Mouse (Mus musculus) CH12.LX (cell line): ENCODE measurements around the gene Vasp. TPM values are rescaled to one million over a fixed set of nuclear protein-coding genes. Genes with fewer than 3 reads are reported as not detected.
A peak's percentile ranks its signal among the peaks of the same experiment; 100 is the strongest.

ENCODE experiments used
- DNase-seq: peaks from one replicate; pipeline ENCODE4 v3.0.0-alpha.2; 2013; ENCODE audit errors: extremely low read depth
- H3K27ac ChIP-seq: 2 replicates; pipeline ENCODE4 v1.5.1; 2012; ENCODE audit warnings: low read depth, mild to moderate bottlenecking, control low read depth, moderate library complexity; ENCODE audit not compliant: insufficient read depth
- H3K27me3 ChIP-seq: replicated peaks from 2 replicates; pipeline ENCODE3; 2012; ENCODE audit warnings: inconsistent platforms
- H3K36me3 ChIP-seq, 2 experiments: replicated peaks in 1 of 2; 2 replicates each; pipeline versions ENCODE3 to v1.6.1; 2012; ENCODE audit warnings: inconsistent platforms in 1 of 2, low read length in 1 of 2, mild to moderate bottlenecking in 1 of 2, mixed read lengths in 1 of 2, moderate library complexity in 1 of 2; ENCODE audit not compliant: control insufficient read depth in 1 of 2, insufficient read depth in 1 of 2
- H3K4me1 ChIP-seq, 2 experiments: 2 replicates each; pipeline ENCODE4 v1.6.1; 2012; ENCODE audit warnings: inconsistent platforms in 1 of 2, moderate library complexity in 1 of 2; ENCODE audit not compliant: insufficient read depth in 2 of 2, control insufficient read depth in 1 of 2
- H3K4me2 ChIP-seq: 2 replicates; pipeline ENCODE4 v1.6.1; 2012; ENCODE audit warnings: low read depth, mild to moderate bottlenecking, control low read depth; ENCODE audit not compliant: poor library complexity, insufficient read depth, severe bottlenecking
- H3K4me3 ChIP-seq, 3 experiments: fragments of 150-350 bp in 1 of 3; sonication (generic) in 1 of 3; replicated peaks in 1 of 3; 2 replicates each; pipeline versions ENCODE3 to v1.5.1; 2011 to 2012; ENCODE audit warnings: low read depth in 2 of 3, low read length in 2 of 3, mild to moderate bottlenecking in 2 of 3, moderate library complexity in 2 of 3, control low read depth in 1 of 3, improper control_type of control experiment in 1 of 3, inconsistent platforms in 1 of 3, mixed read lengths in 1 of 3; ENCODE audit not compliant: poor library complexity in 1 of 3
- H3K79me2 ChIP-seq: replicated peaks from 2 replicates; pipeline ENCODE4 v1.6.1; 2012; ENCODE audit warnings: mild to moderate bottlenecking, moderate library complexity; ENCODE audit not compliant: control insufficient read depth, poor library complexity, insufficient read depth, severe bottlenecking; ENCODE audit errors: extremely low read depth
- H3K9ac ChIP-seq: 2 replicates; pipeline ENCODE4 v1.6.1; 2012; ENCODE audit warnings: low read depth, mild to moderate bottlenecking, control low read depth, moderate library complexity; ENCODE audit not compliant: insufficient read depth
- H3K9me3 ChIP-seq: replicated peaks from 2 replicates; pipeline ENCODE3; 2012; ENCODE audit warnings: low read length, inconsistent platforms, mixed read lengths
- BHLHE40 ChIP-seq: IDR thresholded peaks from 2 replicates; pipeline ENCODE4 v1.6.1; 2011; ENCODE audit warnings: mild to moderate bottlenecking, low read depth, low read length, improper control_type of control experiment
- E2F4 ChIP-seq: IDR thresholded peaks from 2 replicates; pipeline ENCODE4 v1.6.1; 2011; ENCODE audit warnings: low read depth, low read length, improper control_type of control experiment; ENCODE audit not compliant: insufficient replicate concordance
- EP300 ChIP-seq: IDR thresholded peaks from 2 replicates; pipeline ENCODE4 v1.6.1; 2011; ENCODE audit warnings: low read length, improper control_type of control experiment
- JUN ChIP-seq: IDR thresholded peaks from 2 replicates; pipeline ENCODE4 v1.6.1; 2011; ENCODE audit warnings: low read depth, mild to moderate bottlenecking, low read length, improper control_type of control experiment, moderate library complexity; ENCODE audit not compliant: insufficient read depth
- MEF2A ChIP-seq: IDR thresholded peaks from 2 replicates; pipeline ENCODE4 v1.6.1; 2014; ENCODE audit warnings: low read depth, mild to moderate bottlenecking, inconsistent platforms, low read length, improper control_type of control experiment, borderline replicate concordance
- MYC ChIP-seq: IDR thresholded peaks from 2 replicates; pipeline ENCODE4 v1.6.1; 2011; ENCODE audit warnings: low read depth, mild to moderate bottlenecking, improper control_type of control experiment, low read length
- PAX5 ChIP-seq: IDR thresholded peaks from 2 replicates; pipeline ENCODE4 v1.6.1; 2012; ENCODE audit warnings: low read length, inconsistent platforms, mixed read lengths
- POLR2A ChIP-seq: IDR thresholded peaks from 2 replicates; pipeline ENCODE4 v1.6.1; 2011; ENCODE audit warnings: low read depth, mild to moderate bottlenecking, improper control_type of control experiment, low read length
- RAD21 ChIP-seq: IDR thresholded peaks from 2 replicates; pipeline ENCODE4 v1.6.1; 2011; ENCODE audit warnings: low read depth, mild to moderate bottlenecking, low read length, improper control_type of control experiment, moderate library complexity
- TBP ChIP-seq: conservative IDR thresholded peaks from 2 replicates; pipeline ENCODE4 v1.6.1; 2011; ENCODE audit warnings: low read depth, low read length, improper control_type of control experiment
- TCF12 ChIP-seq: IDR thresholded peaks from 2 replicates; pipeline ENCODE4 v1.6.1; 2014; ENCODE audit warnings: low read depth, mild to moderate bottlenecking, inconsistent platforms, low read length, improper control_type of control experiment
- dilution Hi-C: fragments of 300-500 bp; cut with MboI; formaldehyde crosslinking; loops from 2 replicates; pipeline ENCODE4 v1.14.3; 2020; ENCODE audit warnings: low sequenced_read_pairs; ENCODE audit not compliant: extremely low pct_unique_long_range_greater_than_20kb, extremely low pct_ligation_motif_present
- in situ Hi-C: fragments of 300-500 bp; cut with MboI; formaldehyde crosslinking; loops from 3 replicates; pipeline ENCODE4 v1.14.3; 2019; ENCODE audit warnings: low sequenced_read_pairs, low pct_ligation_motif_present, low pct_unique_long_range_greater_than_20kb, mixed read lengths
- polyA plus RNA-seq: library from polyadenylated mRNA; unstranded; fragments of >175 nt; gene quantifications from 2 replicates; pipeline ENCODE4 v1.2.1, GENCODE M21; 2012; ENCODE audit warnings: low read depth; ENCODE audit not compliant: insufficient read length
- total RNA-seq, 2 experiments: library from RNA; depleted of rRNA; stranded (reverse); fragments of 300-350 nt in 1 of 2; fragments of >200 nt in 1 of 2; gene quantifications; 2 replicates each; pipeline ENCODE4 v1.2.3; 2012 to 2014

The Vasp gene
- total and polyA plus RNA-seq, 3 experiments, result 114 to 191 (median 125) TPM

DNA sequence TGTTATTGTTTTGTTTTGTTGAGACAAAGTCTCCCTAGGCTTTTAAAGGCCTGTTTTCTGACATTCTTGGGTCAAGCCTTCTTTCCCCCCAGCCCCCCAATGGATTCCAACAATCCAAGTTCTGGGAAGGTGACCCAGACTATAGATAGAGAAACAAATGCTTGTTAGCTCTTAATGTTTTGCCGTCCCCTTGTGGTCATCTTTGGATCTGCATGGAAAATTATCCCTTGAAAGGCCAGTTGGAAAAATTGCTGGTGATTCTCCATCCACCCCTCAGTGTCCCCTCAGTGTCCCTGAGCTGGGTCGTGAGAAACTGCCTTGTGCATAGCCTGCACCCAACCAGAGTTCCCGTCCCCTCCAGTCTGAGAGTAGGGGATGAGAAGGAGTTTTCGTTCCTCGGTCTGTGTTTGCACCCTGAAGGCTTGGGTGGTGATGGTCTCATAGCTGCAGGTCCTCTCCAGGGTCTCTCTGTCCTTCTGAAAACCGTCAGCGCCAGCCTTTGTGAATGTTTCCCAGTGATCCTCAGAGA lies 62.6 kb downstream of the Vasp start (continued):
- TF ChIP-seq E2F4 (no peak), EP300 (no peak), JUN (no peak), TCF12 (no peak), BHLHE40 (no peak), RAD21 (peak; percentile 69), MEF2A (no peak)
- TF ChIP-seq, all 38 proteins: peak for 4

DNA sequence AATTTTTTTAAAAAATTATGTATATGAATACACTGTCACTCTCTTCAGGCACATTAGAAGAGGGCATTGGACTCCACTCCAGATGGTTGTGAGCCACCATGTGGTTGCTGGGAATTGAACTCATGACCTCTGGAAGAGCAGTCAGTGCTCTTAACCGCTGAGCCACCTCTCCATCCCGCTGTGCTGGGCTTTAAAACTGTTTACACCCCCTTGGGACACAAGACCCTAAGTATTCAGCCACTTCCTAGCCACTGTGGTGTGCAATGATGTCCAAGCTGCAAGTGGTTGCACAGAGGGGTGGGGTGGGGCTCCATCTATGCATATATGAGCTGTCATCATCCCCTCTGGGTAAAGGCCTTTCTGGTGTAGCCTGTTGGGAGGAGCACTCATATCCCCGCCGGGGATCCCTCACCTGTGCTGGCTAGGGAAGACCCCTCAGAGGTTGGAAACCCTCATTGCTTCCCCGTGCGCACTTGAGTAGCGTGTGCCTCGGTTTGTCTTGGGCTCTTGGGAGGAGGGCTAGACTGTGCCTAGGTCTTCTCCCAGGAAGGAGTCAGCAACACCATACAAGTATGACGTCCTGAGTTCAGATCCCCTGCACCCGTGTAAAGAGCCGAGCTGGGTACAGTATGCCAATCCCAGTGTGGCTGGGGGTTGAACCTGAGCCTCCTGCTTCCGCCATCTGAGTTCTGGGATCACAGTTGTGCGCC lies 63.3 kb downstream of the Vasp start:
- Histone ChIP-seq H3K36me3 (peaks cover 29 to 43% of the 10 kb centered on the region in 2 experiments), H3K27me3 (no peaks in the 10 kb centered on the region), H3K4me3 (no peak overlapping the region), H3K79me2 (no peaks in the 10 kb centered on the region), H3K9ac (no peak overlapping the region), H3K27ac (no peak overlapping the region), H3K4me2 (no peak overlapping the region), H3K4me1 (peaks cover 3 to 5% of the 10 kb centered on the region in 2 experiments; a peak in 3 of 4 replicates), H3K9me3 (peaks cover 8% of the 10 kb centered on the region)
- DNase-seq, result no peak
- TF ChIP-seq PAX5 (no peak), POLR2A (no peak), TBP (0 out of 2 replicates have a peak, but pooled peaks have one; percentile 47), EP300 (no peak), MYC (no peak)
- in situ Hi-C loops (no loop called here), dilution Hi-C loops (no loop called here)

Other genes starting within 250 kb of the Vasp start
Only the 20 nearest of the 28 such genes appear.
- 0.17 and 0.30 TPM in 2 replicates for gene Dmpk, start 188.0 kb downstream of the Vasp start, total RNA-seq (2012; rRNA removed)
- 0.36 TPM in 1 of 2 replicates, not detected in the other for gene Dmpk, start 188.0 kb downstream of the Vasp start, total RNA-seq (2014; rRNA removed)
- 0.27 and 0.56 TPM in 2 replicates for gene Dmpk, start 188.0 kb downstream of the Vasp start, polyA plus RNA-seq
- 1.3 and 1.8 TPM in 2 replicates for gene Six5, start 177.2 kb downstream of the Vasp start, total RNA-seq (2012; rRNA removed)
- gene Six5, start 177.2 kb downstream of the Vasp start, total RNA-seq (2014; rRNA removed), result 0.16 TPM in 2 replicates
- gene Six5, start 177.2 kb downstream of the Vasp start, polyA plus RNA-seq, result 0.25 and 0.33 TPM in 2 replicates
- 0.08 TPM in 1 of 2 replicates, not detected in the other for gene Gm4969, start 153.4 kb downstream of the Vasp start, total RNA-seq (2012; rRNA removed)
- not detected in 2 replicates for gene Gm4969, start 153.4 kb downstream of the Vasp start, total RNA-seq (2014; rRNA removed)
- gene Gm4969, start 153.4 kb downstream of the Vasp start, polyA plus RNA-seq, result not detected in 2 replicates
- gene Fbxo46, start 152.0 kb downstream of the Vasp start, total RNA-seq (2012; rRNA removed), result 11.6 and 12.5 TPM in 2 replicates
- gene Fbxo46, start 152.0 kb downstream of the Vasp start, total RNA-seq (2014; rRNA removed), result 3.5 and 4.0 TPM in 2 replicates
- gene Fbxo46, start 152.0 kb downstream of the Vasp start, polyA plus RNA-seq, result 4.8 and 6.1 TPM in 2 replicates
- 9.3 and 9.8 TPM in 2 replicates for gene Qpctl, start 122.5 kb downstream of the Vasp start, total RNA-seq (2012; rRNA removed)
- gene Qpctl, start 122.5 kb downstream of the Vasp start, total RNA-seq (2014; rRNA removed), result 5.1 and 5.2 TPM in 2 replicates
- gene Qpctl, start 122.5 kb downstream of the Vasp start, polyA plus RNA-seq, result 9.2 and 9.6 TPM in 2 replicates
- 348 and 408 TPM in 2 replicates for gene Snrpd2, start 122.1 kb downstream of the Vasp start, total RNA-seq (2012; rRNA removed)
- gene Snrpd2, start 122.1 kb downstream of the Vasp start, total RNA-seq (2014; rRNA removed), result 178 and 213 TPM in 2 replicates
- gene Snrpd2, start 122.1 kb downstream of the Vasp start, polyA plus RNA-seq, result 177 and 193 TPM in 2 replicates
- 0.04 TPM in 1 of 2 replicates, not detected in the other for gene Gipr, start 105.7 kb downstream of the Vasp start, total RNA-seq (2012; rRNA removed)
- gene Gipr, start 105.7 kb downstream of the Vasp start, total RNA-seq (2014; rRNA removed), result not detected in 2 replicates
- gene Gipr, start 105.7 kb downstream of the Vasp start, polyA plus RNA-seq, result 0.11 and 0.12 TPM in 2 replicates
- gene Eml2, start 95.4 kb downstream of the Vasp start, total RNA-seq (2012; rRNA removed), result 32.4 and 52.4 TPM in 2 replicates
- gene Eml2, start 95.4 kb downstream of the Vasp start, total RNA-seq (2014; rRNA removed), result 12.3 and 15.6 TPM in 2 replicates
- gene Eml2, start 95.4 kb downstream of the Vasp start, polyA plus RNA-seq, result 29.1 and 30.8 TPM in 2 replicates
- gene Gpr4, start 59.3 kb downstream of the Vasp start, total RNA-seq (2012; rRNA removed), result 0.04 and 0.08 TPM in 2 replicates
- not detected in 2 replicates for gene Gpr4, start 59.3 kb downstream of the Vasp start, total RNA-seq (2014; rRNA removed)
- gene Gpr4, start 59.3 kb downstream of the Vasp start, polyA plus RNA-seq, result 0.14 and 0.31 TPM in 2 replicates
- 11.9 and 15.7 TPM in 2 replicates for gene Opa3, start 43.5 kb downstream of the Vasp start, total RNA-seq (2012; rRNA removed)
- gene Opa3, start 43.5 kb downstream of the Vasp start, total RNA-seq (2014; rRNA removed), result 8.6 and 9.4 TPM in 2 replicates
- 20.0 and 21.2 TPM in 2 replicates for gene Opa3, start 43.5 kb downstream of the Vasp start, polyA plus RNA-seq
- not detected in 2 replicates for gene Ppm1n, start 8.2 kb upstream of the Vasp start, total RNA-seq (2012; rRNA removed)
- gene Ppm1n, start 8.2 kb upstream of the Vasp start, total RNA-seq (2014; rRNA removed), result not detected in 2 replicates
- gene Ppm1n, start 8.2 kb upstream of the Vasp start, polyA plus RNA-seq, result not detected in 2 replicates
- gene Rtn2, start 10.8 kb upstream of the Vasp start, total RNA-seq (2012; rRNA removed), result 0.72 and 1.0 TPM in 2 replicates
- gene Rtn2, start 10.8 kb upstream of the Vasp start, total RNA-seq (2014; rRNA removed), result 0.43 and 0.56 TPM in 2 replicates
- 0.76 and 0.80 TPM in 2 replicates for gene Rtn2, start 10.8 kb upstream of the Vasp start, polyA plus RNA-seq
- gene Fosb, start 38.2 kb upstream of the Vasp start, total RNA-seq (2012; rRNA removed), result 0.08 and 0.13 TPM in 2 replicates
- gene Fosb, start 38.2 kb upstream of the Vasp start, total RNA-seq (2014; rRNA removed), result not detected in 2 replicates
- 0.27 and 0.56 TPM in 2 replicates for gene Fosb, start 38.2 kb upstream of the Vasp start, polyA plus RNA-seq
- 27.7 and 31.1 TPM in 2 replicates for gene Ercc1, start 73.0 kb upstream of the Vasp start, total RNA-seq (2012; rRNA removed)
- 25.3 and 26.9 TPM in 2 replicates for gene Ercc1, start 73.0 kb upstream of the Vasp start, total RNA-seq (2014; rRNA removed)
- gene Ercc1, start 73.0 kb upstream of the Vasp start, polyA plus RNA-seq, result 28.2 and 29.8 TPM in 2 replicates
- gene Cd3eap, start 87.7 kb upstream of the Vasp start, total RNA-seq (2012; rRNA removed), result 22.6 and 33.2 TPM in 2 replicates
- 14.4 and 15.9 TPM in 2 replicates for gene Cd3eap, start 87.7 kb upstream of the Vasp start, total RNA-seq (2014; rRNA removed)
- 36.8 and 36.9 TPM in 2 replicates for gene Cd3eap, start 87.7 kb upstream of the Vasp start, polyA plus RNA-seq
- 0.42 and 0.68 TPM in 2 replicates for gene Ppp1r13l, start 87.9 kb upstream of the Vasp start, total RNA-seq (2012; rRNA removed)
- 0.11 TPM in 1 of 2 replicates, not detected in the other for gene Ppp1r13l, start 87.9 kb upstream of the Vasp start, total RNA-seq (2014; rRNA removed)
- 1.3 and 1.4 TPM in 2 replicates for gene Ppp1r13l, start 87.9 kb upstream of the Vasp start, polyA plus RNA-seq
- gene Ercc2, start 110.2 kb upstream of the Vasp start, total RNA-seq (2012; rRNA removed), result 40.6 and 43.8 TPM in 2 replicates
- gene Ercc2, start 110.2 kb upstream of the Vasp start, total RNA-seq (2014; rRNA removed), result 29.0 and 30.0 TPM in 2 replicates
- gene Ercc2, start 110.2 kb upstream of the Vasp start, polyA plus RNA-seq, result 31.7 and 33.5 TPM in 2 replicates
- gene Klc3, start 132.3 kb upstream of the Vasp start, total RNA-seq (2012; rRNA removed), result 3.9 and 4.4 TPM in 2 replicates
- gene Klc3, start 132.3 kb upstream of the Vasp start, total RNA-seq (2014; rRNA removed), result 0.17 TPM in 1 of 2 replicates, not detected in the other
- not detected in 2 replicates for gene Klc3, start 132.3 kb upstream of the Vasp start, polyA plus RNA-seq
- gene Ckm, start 133.0 kb upstream of the Vasp start, total RNA-seq (2012; rRNA removed), result 0.21 and 0.47 TPM in 2 replicates
- 0.08 and 0.92 TPM in 2 replicates for gene Ckm, start 133.0 kb upstream of the Vasp start, total RNA-seq (2014; rRNA removed)
- gene Ckm, start 133.0 kb upstream of the Vasp start, polyA plus RNA-seq, result not detected in 2 replicates
- gene Mark4, start 187.0 kb upstream of the Vasp start, total RNA-seq (2012; rRNA removed), result 5.2 and 7.3 TPM in 2 replicates
- gene Mark4, start 187.0 kb upstream of the Vasp start, total RNA-seq (2014; rRNA removed), result 1.7 and 1.9 TPM in 2 replicates
- 9.6 and 11.9 TPM in 2 replicates for gene Mark4, start 187.0 kb upstream of the Vasp start, polyA plus RNA-seq